Mouse (Mus musculus) testis, adult 2 months (tissue): ENCODE measurements around the gene Efs. TPM values are rescaled to one million over a fixed set of nuclear protein-coding genes. Genes with fewer than 3 reads are reported as not detected.

Experiments
- H3K27ac ChIP-seq: fragments of 200-500 bp; 2 replicates; pipeline ENCODE4 v1.5.1; 2012; ENCODE audit warnings: low read depth, low read length; ENCODE audit not compliant: control insufficient read depth, insufficient read depth
- H3K27me3 ChIP-seq: fragments of 200-500 bp; 2 replicates; pipeline ENCODE4 v1.6.1; 2012; ENCODE audit warnings: mild to moderate bottlenecking, low read length, moderate library complexity; ENCODE audit not compliant: control insufficient read depth, insufficient read depth
- H3K36me3 ChIP-seq: fragments of 200-500 bp; 2 replicates; pipeline ENCODE4 v1.6.1; 2012; ENCODE audit warnings: mild to moderate bottlenecking, low read length; ENCODE audit not compliant: control insufficient read depth, insufficient read depth
- H3K4me1 ChIP-seq: fragments of 200-500 bp; 2 replicates; pipeline ENCODE4 v1.6.1; 2012; ENCODE audit warnings: low read length; ENCODE audit not compliant: control insufficient read depth, insufficient read depth
- H3K4me3 ChIP-seq: fragments of 200-500 bp; 2 replicates; pipeline ENCODE4 v1.5.1; 2012; ENCODE audit warnings: low read depth, mild to moderate bottlenecking, low read length, moderate library complexity, mixed read lengths; ENCODE audit not compliant: control insufficient read depth
- CTCF ChIP-seq: fragments of 200-500 bp; IDR thresholded peaks from 2 replicates; pipeline ENCODE4 v1.5.1; 2012; ENCODE audit warnings: low read depth, mild to moderate bottlenecking, inconsistent platforms, low read length, moderate library complexity; ENCODE audit not compliant: control insufficient read depth, insufficient read depth, insufficient replicate concordance
- POLR2A ChIP-seq: fragments of 200-500 bp; IDR thresholded peaks from 2 replicates; pipeline ENCODE4 v1.6.1; 2012; ENCODE audit warnings: low read depth, mild to moderate bottlenecking, inconsistent platforms, low read length, moderate library complexity; ENCODE audit not compliant: control insufficient read depth
- polyA plus RNA-seq: library from polyadenylated mRNA; depleted of rRNA; stranded (reverse); fragments of >200 nt; gene quantifications from 2 replicates; pipeline ENCODE4 v1.2.3, GENCODE M21; 2012; rRNA removed

The Efs gene
- polyA plus RNA-seq, 1 experiment, result 1.6 TPM

GRCm38 (mm10) chr14:54876539-54877047 is 49.3 kb downstream of the Efs start:
- Histone ChIP-seq H3K36me3 (no peaks in the 10 kb centered on the region), H3K27ac (peak overlapping the region; percentile 84), H3K4me1 (peaks cover 9% of the 10 kb centered on the region), H3K4me3 (peak overlapping the region; percentile 92), H3K27me3 (no peaks in the 10 kb centered on the region)
- no peak for TF ChIP-seq CTCF
- peak; percentile 56 for TF ChIP-seq POLR2A

DNA sequence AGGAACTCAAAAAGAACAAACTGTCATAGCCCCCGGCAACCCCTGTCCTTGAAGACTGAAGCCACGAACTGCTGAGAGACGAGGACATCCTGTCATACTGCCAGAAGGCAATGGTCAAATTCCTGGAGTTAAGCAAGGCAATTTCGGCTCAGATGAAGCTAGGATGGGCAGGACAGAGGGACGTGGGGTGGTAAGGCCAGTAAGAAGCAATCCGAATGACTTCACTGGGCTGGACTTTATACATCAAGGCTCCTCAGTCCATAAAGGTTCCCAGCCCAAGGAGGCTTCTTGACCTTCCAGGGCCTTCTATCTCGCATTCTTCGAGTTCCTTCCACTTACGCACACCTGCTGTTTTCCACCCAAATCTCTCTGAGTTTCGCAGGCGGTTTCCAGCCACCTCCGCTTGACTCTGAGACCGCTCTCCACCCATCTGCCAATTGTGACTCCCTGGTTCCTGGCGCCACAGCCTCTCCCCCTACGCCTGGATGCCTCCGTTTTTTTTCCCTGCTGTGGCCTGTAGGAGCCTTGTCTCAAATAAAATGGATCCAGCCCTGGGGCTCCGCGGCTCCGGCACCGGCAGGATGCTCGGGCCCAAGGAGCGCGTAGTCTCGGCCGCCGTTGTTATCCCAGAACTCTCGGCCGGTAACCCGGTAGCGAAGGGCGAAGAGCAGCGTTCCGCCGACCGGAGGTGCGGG is 49.9 kb downstream of the Efs start:
- Histone ChIP-seq H3K4me1 (peaks cover 9% of the 10 kb centered on the region), H3K27me3 (no peaks in the 10 kb centered on the region), H3K36me3 (no peaks in the 10 kb centered on the region), H3K27ac (peak overlapping the region; percentile 84), H3K4me3 (peak overlapping the region; percentile 92)
- TF ChIP-seq POLR2A, result no peak
- no peak for TF ChIP-seq CTCF

GRCm38 (mm10) chr14:54874165-54874564 is 51.8 kb downstream of the Efs start:
- H3K4me1 ChIP-seq, result peaks cover 9% of the 10 kb centered on the region
- H3K27me3 ChIP-seq, result no peaks in the 10 kb centered on the region
- no peak overlapping the region for H3K4me3 ChIP-seq
- H3K36me3 ChIP-seq, result no peaks in the 10 kb centered on the region
- no peak overlapping the region for H3K27ac ChIP-seq
- TF ChIP-seq CTCF (no peak), POLR2A (no peak)

DNA sequence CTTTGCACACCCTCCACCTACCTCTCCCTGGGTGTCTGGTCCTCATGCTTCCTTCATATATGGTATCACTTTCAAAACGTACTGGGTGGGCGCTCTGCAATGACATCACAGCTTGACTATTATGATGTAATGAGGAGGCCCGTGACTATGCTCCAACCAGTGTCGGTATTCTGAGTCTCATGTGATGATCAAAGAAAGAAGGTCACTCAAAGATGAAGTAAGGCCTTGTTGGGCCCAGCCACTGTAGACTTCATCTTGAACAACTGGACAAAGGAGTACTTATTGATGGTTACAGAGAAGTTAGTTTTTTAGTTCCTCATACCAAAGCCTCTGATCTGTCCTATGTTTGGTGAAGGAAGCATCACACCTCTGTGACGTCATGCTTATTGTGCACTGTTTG is 55.1 kb downstream of the Efs start, which contains the start of gene Homez:
TSS of gene Homez (minus strand) at position 101 of the 400 bp plus-strand sequence.
- TF ChIP-seq CTCF (no peak), POLR2A (no peak; the same call in 1 of the 2 replicates)
- H3K4me1 ChIP-seq, result peaks cover 3% of the 10 kb centered on the region

DNA sequence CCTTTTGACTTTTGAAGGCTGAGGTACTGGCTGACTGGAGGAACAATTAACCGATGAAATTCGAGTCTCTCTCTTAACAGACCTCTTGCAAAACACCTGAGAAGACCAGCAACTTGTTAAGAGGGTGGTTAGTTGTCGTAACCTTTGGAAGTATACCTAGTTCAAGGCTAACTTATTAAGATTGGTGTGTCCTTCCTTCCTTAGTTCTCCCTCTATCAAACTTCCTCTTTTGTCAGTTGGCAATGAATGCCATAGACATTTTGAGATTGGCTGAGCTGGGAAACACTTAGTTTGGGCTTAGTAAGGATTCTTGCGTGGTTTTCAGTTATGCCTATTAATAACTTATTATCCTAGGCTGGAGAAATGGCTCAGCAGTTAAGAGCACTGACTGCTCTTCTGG is 57.9 kb downstream of the Efs start:
- H3K27me3 ChIP-seq, result no peaks in the 10 kb centered on the region
- TF ChIP-seq CTCF, result no peak
- no peak for TF ChIP-seq POLR2A
- peaks cover 3% of the 10 kb centered on the region for H3K4me1 ChIP-seq
- H3K4me3 ChIP-seq, result no peak overlapping the region; the same call in 1 of the 2 replicates
- no peaks in the 10 kb centered on the region for H3K36me3 ChIP-seq
- H3K27ac ChIP-seq, result no peak overlapping the region

More for the DNA sequence above, 55.1 kb downstream of the Efs start, which contains the start of gene Homez:
- peak within 1 kb of the TSS; percentile 74 for H3K4me3 ChIP-seq
- H3K36me3 ChIP-seq, result no peaks in the 10 kb centered on the region
- H3K27ac ChIP-seq, result peak within 1 kb of the TSS; percentile 29; the same call in 1 of the 2 replicates
- no peaks in the 10 kb centered on the region for H3K27me3 ChIP-seq

DNA sequence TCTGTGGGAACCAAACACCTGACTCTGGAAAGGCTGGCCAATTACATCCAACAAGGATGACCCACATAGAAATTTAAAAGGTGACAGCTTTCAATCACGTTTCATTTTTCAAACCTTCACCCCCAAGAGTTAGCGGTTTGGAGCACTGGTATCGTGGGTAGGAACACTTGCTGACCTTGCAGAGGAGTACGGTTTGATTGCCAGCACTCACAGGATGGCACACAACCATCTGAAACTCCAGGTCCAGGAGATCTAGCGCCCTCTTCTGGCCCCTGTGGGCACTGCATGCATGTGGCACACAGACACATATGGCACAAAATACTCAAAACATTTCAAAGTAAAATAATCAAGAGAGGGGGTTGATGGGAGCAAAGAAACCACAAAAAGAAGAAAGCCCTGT is 59.0 kb downstream of the Efs start:
- H3K4me3 ChIP-seq, result peak overlapping the region; percentile 14
- H3K4me1 ChIP-seq, result peaks cover 3% of the 10 kb centered on the region
- H3K36me3 ChIP-seq, result no peaks in the 10 kb centered on the region
- TF ChIP-seq CTCF, result peak; percentile 86; the same call in 1 of the 2 replicates
- no peak for TF ChIP-seq POLR2A
- H3K27me3 ChIP-seq, result no peaks in the 10 kb centered on the region
- H3K27ac ChIP-seq, result no peak overlapping the region

Other genes with a start within 250 kb of the Efs start
- gene 1700123O20Rik, start 239.9 kb downstream of the Efs start, polyA plus RNA-seq, result 38.6 and 47.0 TPM in 2 replicates
- gene Acin1, start 239.2 kb downstream of the Efs start, polyA plus RNA-seq, result 117 and 121 TPM in 2 replicates
- 0.22 and 0.32 TPM in 2 replicates for gene Gm29776, start 227.3 kb downstream of the Efs start, polyA plus RNA-seq
- 0.22 and 0.32 TPM in 2 replicates for gene Cebpe, start 214.0 kb downstream of the Efs start, polyA plus RNA-seq
- 18.8 and 27.5 TPM in 2 replicates for gene Slc7a8, start 144.2 kb downstream of the Efs start, polyA plus RNA-seq
- 9.1 and 9.5 TPM in 2 replicates for gene Rnf212b, start 112.0 kb downstream of the Efs start, polyA plus RNA-seq
- 94.0 and 97.4 TPM in 2 replicates for gene Homez, start 55.2 kb downstream of the Efs start, polyA plus RNA-seq
- gene Ppp1r3e, start 48.6 kb downstream of the Efs start, polyA plus RNA-seq, result 5.4 TPM in 2 replicates
- 29.4 and 31.2 TPM in 2 replicates for gene Bcl2l2, start 42.7 kb downstream of the Efs start, polyA plus RNA-seq
- 2.0 and 2.2 TPM in 2 replicates for gene Gm20521, start 42.7 kb downstream of the Efs start, polyA plus RNA-seq
- gene Pabpn1, start 33.6 kb downstream of the Efs start, polyA plus RNA-seq, result 341 and 429 TPM in 2 replicates
- 27.3 and 27.8 TPM in 2 replicates for gene Slc22a17, start 13.0 kb downstream of the Efs start, polyA plus RNA-seq
- not detected in 2 replicates for gene Il25, start 6.6 kb upstream of the Efs start, polyA plus RNA-seq
- gene Cmtm5, start 10.1 kb upstream of the Efs start, polyA plus RNA-seq, result not detected in 2 replicates
- gene Myh6, start 40.8 kb upstream of the Efs start, polyA plus RNA-seq, result 0.40 and 1.4 TPM in 2 replicates
- gene Gm17428, start 50.8 kb upstream of the Efs start, polyA plus RNA-seq, result not detected in 2 replicates
- 0.75 and 1.9 TPM in 2 replicates for gene Myh7, start 68.5 kb upstream of the Efs start, polyA plus RNA-seq
- 10.6 and 13.1 TPM in 2 replicates for gene Ngdn, start 89.3 kb upstream of the Efs start, polyA plus RNA-seq
- gene Zfhx2, start 166.2 kb upstream of the Efs start, polyA plus RNA-seq, result 3.8 and 4.4 TPM in 2 replicates
- 4.6 and 4.9 TPM in 2 replicates for gene Thtpa, start 168.7 kb upstream of the Efs start, polyA plus RNA-seq
- gene Ap1g2, start 180.5 kb upstream of the Efs start, polyA plus RNA-seq, result 3.0 and 4.0 TPM in 2 replicates
- 6.6 and 7.4 TPM in 2 replicates for gene Jph4, start 190.8 kb upstream of the Efs start, polyA plus RNA-seq